Mouse (Mus musculus): ENCODE data around the gene Dnaja3. TPM values are rescaled to one million over a fixed set of nuclear protein-coding genes. Genes with fewer than 3 reads are reported as not detected.
A peak's percentile ranks its signal among the peaks of the same experiment; 100 is the strongest.

Dnaja3 gene
- polyA plus RNA-seq, 1 experiment from 2014 or later = 68.8 TPM

GRCm38 (mm10) chr16:4633661-4634060 is 6.1 kb upstream of the Dnaja3 start:
- Histone ChIP-seq H3K27ac (ENCODE audit: low read depth, low read length) (no peak overlapping the region), H3K4me3 (ENCODE audit: low read length) (no peak overlapping the region), H3K4me1 (ENCODE audit: control insufficient read depth, insufficient read depth, low read length) (no peaks in the 10 kb centered on the region), H3K27me3 (ENCODE audit: control insufficient read depth, insufficient read depth, low read length) (no peaks in the 10 kb centered on the region), H3K4me2 (replicated peaks; ENCODE audit: low read depth, low read length) (no peak overlapping the region), H3K9me3 (ENCODE audit: control insufficient read depth, low read length) (no peaks in the 10 kb centered on the region), H3K36me3 (ENCODE audit: control insufficient read depth, insufficient read depth, low read length) (peaks cover 10% of the 10 kb centered on the region; the same call in 1 of the 2 replicates), H3K9ac (ENCODE audit: low read depth, low read length) (no peak overlapping the region)
- WGBS = 96% methylated on average over 3 of the region's 3 CpGs
- no peak for ATAC-seq (ENCODE audit: low FRiP score, low TSS enrichment)

- Histone ChIP-seq H3K27me3 (ENCODE audit: control insufficient read depth, insufficient read depth, low read length) (no peaks in the 10 kb centered on the region), H3K9ac (ENCODE audit: low read depth, low read length) (no peak overlapping the region), H3K4me3 (ENCODE audit: low read length) (no peak overlapping the region), H3K27ac (ENCODE audit: low read depth, low read length) (no peak overlapping the region), H3K4me1 (ENCODE audit: control insufficient read depth, insufficient read depth, low read length) (no peaks in the 10 kb centered on the region), H3K4me2 (replicated peaks; ENCODE audit: low read depth, low read length) (no peak overlapping the region), H3K9me3 (ENCODE audit: control insufficient read depth, low read length) (no peaks in the 10 kb centered on the region), H3K36me3 (ENCODE audit: control insufficient read depth, insufficient read depth, low read length) (peaks cover 10% of the 10 kb centered on the region; the same call in 1 of the 2 replicates)
- ATAC-seq (ENCODE audit: low FRiP score, low TSS enrichment) = no peak
- WGBS = 87% methylated on average over 9 of the region's 9 CpGs
These were observed 5.1 kb upstream of the Dnaja3 start for GRCm38 (mm10) chr16:4634681-4635080.

GRCm38 (mm10) chr16:4635760-4636159 is 4.0 kb upstream of the Dnaja3 start:
- Histone ChIP-seq H3K36me3 (ENCODE audit: control insufficient read depth, insufficient read depth, low read length) (peaks cover 10% of the 10 kb centered on the region; the same call in 1 of the 2 replicates), H3K9me3 (ENCODE audit: control insufficient read depth, low read length) (no peaks in the 10 kb centered on the region), H3K27me3 (ENCODE audit: control insufficient read depth, insufficient read depth, low read length) (no peaks in the 10 kb centered on the region), H3K4me3 (ENCODE audit: low read length) (no peak overlapping the region), H3K27ac (ENCODE audit: low read depth, low read length) (no peak overlapping the region), H3K4me1 (ENCODE audit: control insufficient read depth, insufficient read depth, low read length) (peaks cover 2% of the 10 kb centered on the region), H3K4me2 (replicated peaks; ENCODE audit: low read depth, low read length) (no peak overlapping the region), H3K9ac (ENCODE audit: low read depth, low read length) (0 out of 2 replicates have a peak overlapping the region, but pooled peaks have one; percentile 9)
- WGBS = 76% methylated on average over 4 of the region's 4 CpGs
- ATAC-seq (ENCODE audit: low FRiP score, low TSS enrichment) = no peak

GRCm38 (mm10) chr16:4638891-4639390 is 848 bp upstream of the Dnaja3 start:
- H3K9me3 ChIP-seq (ENCODE audit: control insufficient read depth, low read length) = no peaks in the 10 kb centered on the region

GRCm38 (mm10) chr16:4640267-4641005 is 647 bp downstream of the Dnaja3 start:
- H3K9me3 ChIP-seq (ENCODE audit: control insufficient read depth, low read length) = no peaks in the 10 kb centered on the region
- H3K4me2 ChIP-seq (replicated peaks; ENCODE audit: low read depth, low read length) = peak overlapping the region; percentile 58
- peak overlapping the region; percentile 80 for H3K9ac ChIP-seq (ENCODE audit: low read depth, low read length)
- ATAC-seq (ENCODE audit: low FRiP score, low TSS enrichment) = peak; percentile 65
- H3K27ac ChIP-seq (ENCODE audit: low read depth, low read length) = peak overlapping the region; percentile 95
- H3K4me3 ChIP-seq (ENCODE audit: low read length) = peak overlapping the region; percentile 79
- WGBS = 1% methylated on average over 17 of the region's 17 CpGs
- H3K27me3 ChIP-seq (ENCODE audit: control insufficient read depth, insufficient read depth, low read length) = no peaks in the 10 kb centered on the region
- peaks cover 9% of the 10 kb centered on the region; the same call in 1 of the 2 replicates for H3K36me3 ChIP-seq (ENCODE audit: control insufficient read depth, insufficient read depth, low read length)
- peaks cover 41% of the 10 kb centered on the region for H3K4me1 ChIP-seq (ENCODE audit: control insufficient read depth, insufficient read depth, low read length)

More at GRCm38 (mm10) chr16:4638891-4639390, 848 bp upstream of the Dnaja3 start:
- no peaks in the 10 kb centered on the region for H3K27me3 ChIP-seq (ENCODE audit: control insufficient read depth, insufficient read depth, low read length)
- H3K4me3 ChIP-seq (ENCODE audit: low read length) = no peak overlapping the region
- no peak for ATAC-seq (ENCODE audit: low FRiP score, low TSS enrichment)
- no peak overlapping the region for H3K27ac ChIP-seq (ENCODE audit: low read depth, low read length)
- H3K9ac ChIP-seq (ENCODE audit: low read depth, low read length) = no peak overlapping the region
- H3K36me3 ChIP-seq (ENCODE audit: control insufficient read depth, insufficient read depth, low read length) = peaks cover 6% of the 10 kb centered on the region; the same call in 1 of the 2 replicates
- H3K4me1 ChIP-seq (ENCODE audit: control insufficient read depth, insufficient read depth, low read length) = peaks cover 33% of the 10 kb centered on the region
- no peak overlapping the region for H3K4me2 ChIP-seq (replicated peaks; ENCODE audit: low read depth, low read length)
- 85% methylated on average over 3 of the region's 3 CpGs for WGBS

- H3K4me2 ChIP-seq (replicated peaks; ENCODE audit: low read depth, low read length) = peak overlapping the region; percentile 58
- H3K4me3 ChIP-seq (ENCODE audit: low read length) = peak overlapping the region; percentile 79
- peak overlapping the region; percentile 95 for H3K27ac ChIP-seq (ENCODE audit: low read depth, low read length)
- ATAC-seq (ENCODE audit: low FRiP score, low TSS enrichment) = no peak
- 29% methylated on average over 3 of the region's 3 CpGs for WGBS
- H3K9ac ChIP-seq (ENCODE audit: low read depth, low read length) = peak overlapping the region; percentile 80; the same call in 1 of the 2 replicates
- H3K9me3 ChIP-seq (ENCODE audit: control insufficient read depth, low read length) = no peaks in the 10 kb centered on the region
- H3K27me3 ChIP-seq (ENCODE audit: control insufficient read depth, insufficient read depth, low read length) = no peaks in the 10 kb centered on the region
- H3K36me3 ChIP-seq (ENCODE audit: control insufficient read depth, insufficient read depth, low read length) = peaks cover 9% of the 10 kb centered on the region; the same call in 1 of the 2 replicates
- H3K4me1 ChIP-seq (ENCODE audit: control insufficient read depth, insufficient read depth, low read length) = peaks cover 41% of the 10 kb centered on the region
These were observed 1.5 kb downstream of the Dnaja3 start for GRCm38 (mm10) chr16:4641119-4641838.

- H3K27ac ChIP-seq (ENCODE audit: low read depth, low read length) = peak overlapping the region; percentile 95
- 28% methylated on average over 13 of the region's 13 CpGs for whole genome bisulfite sequencing
- H3K36me3 ChIP-seq (ENCODE audit: control insufficient read depth, insufficient read depth, low read length) = peaks cover 9% of the 10 kb centered on the region; the same call in 1 of the 2 replicates
- ATAC-seq (ENCODE audit: low FRiP score, low TSS enrichment) = peak; percentile 66
- H3K4me2 ChIP-seq (replicated peaks; ENCODE audit: low read depth, low read length) = peak overlapping the region; percentile 58
- no peaks in the 10 kb centered on the region for H3K9me3 ChIP-seq (ENCODE audit: control insufficient read depth, low read length)
- H3K27me3 ChIP-seq (ENCODE audit: control insufficient read depth, insufficient read depth, low read length) = no peaks in the 10 kb centered on the region
- H3K4me3 ChIP-seq (ENCODE audit: low read length) = peak overlapping the region; percentile 21; the same call in 1 of the 2 replicates
- no peak overlapping the region; the same call in 1 of the 2 replicates for H3K9ac ChIP-seq (ENCODE audit: low read depth, low read length)
- peaks cover 47% of the 10 kb centered on the region for H3K4me1 ChIP-seq (ENCODE audit: control insufficient read depth, insufficient read depth, low read length)
These were observed 2.4 kb downstream of the Dnaja3 start for GRCm38 (mm10) chr16:4642190-4642589.

GRCm38 (mm10) chr16:4642937-4643336 is 3.1 kb downstream of the Dnaja3 start:
- Histone ChIP-seq H3K36me3 (ENCODE audit: control insufficient read depth, insufficient read depth, low read length) (peaks cover 15% of the 10 kb centered on the region), H3K4me2 (replicated peaks; ENCODE audit: low read depth, low read length) (peak overlapping the region; percentile 58), H3K9ac (ENCODE audit: low read depth, low read length) (no peak overlapping the region), H3K4me1 (ENCODE audit: control insufficient read depth, insufficient read depth, low read length) (peaks cover 55% of the 10 kb centered on the region), H3K4me3 (ENCODE audit: low read length) (peak overlapping the region; percentile 21; the same call in 1 of the 2 replicates), H3K27ac (ENCODE audit: low read depth, low read length) (peak overlapping the region; percentile 95), H3K27me3 (ENCODE audit: control insufficient read depth, insufficient read depth, low read length) (no peaks in the 10 kb centered on the region), H3K9me3 (ENCODE audit: control insufficient read depth, low read length) (no peaks in the 10 kb centered on the region)
- 93% methylated on average over 5 of the region's 6 CpGs for WGBS
- no peak for ATAC-seq (ENCODE audit: low FRiP score, low TSS enrichment)

Measured in kidney, embryonic 14.5 days (tissue).